Mouse (Mus musculus) lung, adult 2 months (tissue): ENCODE data around the gene Anapc5.
A peak's percentile ranks its signal among the peaks of the same experiment; 100 is the strongest.

Experiments used
- CTCF ChIP-seq: fragments of 200-500 bp; IDR thresholded peaks from 2 replicates; pipeline ENCODE4 v1.5.1; 2011; ENCODE audit warnings: mild to moderate bottlenecking, low read length, control low read depth; ENCODE audit not compliant: insufficient read depth
- POLR2A ChIP-seq: fragments of 200-500 bp; IDR thresholded peaks from 2 replicates; pipeline ENCODE4 v1.6.1; 2011; ENCODE audit warnings: low read depth, mild to moderate bottlenecking, control low read depth, low read length, borderline replicate concordance; ENCODE audit errors: extremely low read depth

DNA sequence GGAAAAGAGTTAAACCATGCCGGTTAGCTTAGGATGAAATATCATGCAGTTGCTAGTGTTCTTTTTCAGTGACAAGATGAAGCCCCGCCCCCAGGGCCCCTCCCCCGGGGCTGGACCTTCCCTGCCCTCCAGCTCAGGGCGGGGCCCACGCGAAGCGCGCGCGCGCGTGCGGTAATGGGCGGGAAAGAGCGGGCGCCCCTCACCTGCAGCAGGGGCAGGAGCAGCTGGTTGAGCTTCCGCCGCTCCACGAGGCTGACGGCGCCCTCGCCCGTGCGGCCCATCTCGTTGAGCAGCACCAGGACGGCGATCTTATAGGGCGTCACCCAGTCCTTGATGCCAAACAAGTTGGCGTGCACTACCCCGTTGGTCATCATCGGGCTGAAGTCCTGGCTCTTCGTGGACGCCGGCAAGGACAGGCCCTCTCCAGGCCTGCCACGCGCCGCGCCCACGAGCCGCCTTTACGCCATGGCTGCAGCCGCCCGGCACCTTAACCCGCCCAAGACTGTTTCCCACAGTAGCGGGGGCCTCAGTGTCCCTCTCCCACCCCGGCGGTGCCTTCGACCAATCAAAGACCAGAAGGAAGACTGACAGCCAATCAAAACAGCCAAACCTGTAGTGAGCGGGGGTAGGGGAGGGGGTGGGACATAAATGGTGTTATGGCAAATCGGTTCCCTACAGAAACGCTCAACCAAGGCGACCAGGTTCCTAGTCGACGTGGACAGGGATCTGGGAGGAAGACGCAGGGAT, at the start of gene Anapc5:
- TF ChIP-seq CTCF, result no peak
- peak; percentile 71 for TF ChIP-seq POLR2A
